Mouse (Mus musculus) frontal cortex, postnatal 10 days (tissue): Measurements from ENCODE around the gene Wrap53.
A peak's percentile ranks its signal among the peaks of the same experiment; 100 is the strongest.
"Not testable (repeated sequence)": the region's sequence is repeated elsewhere in the genome, so short reads cannot be mapped to it uniquely, and the experiment has no call there.

Source experiments
- DNase-seq, 2 experiments: peaks; one replicate each; pipeline ENCODE4 v3.0.0; 2022; ENCODE audit warnings: low spot score in 2 of 2, mixed read lengths in 1 of 2

Wrap53 gene

DNA sequence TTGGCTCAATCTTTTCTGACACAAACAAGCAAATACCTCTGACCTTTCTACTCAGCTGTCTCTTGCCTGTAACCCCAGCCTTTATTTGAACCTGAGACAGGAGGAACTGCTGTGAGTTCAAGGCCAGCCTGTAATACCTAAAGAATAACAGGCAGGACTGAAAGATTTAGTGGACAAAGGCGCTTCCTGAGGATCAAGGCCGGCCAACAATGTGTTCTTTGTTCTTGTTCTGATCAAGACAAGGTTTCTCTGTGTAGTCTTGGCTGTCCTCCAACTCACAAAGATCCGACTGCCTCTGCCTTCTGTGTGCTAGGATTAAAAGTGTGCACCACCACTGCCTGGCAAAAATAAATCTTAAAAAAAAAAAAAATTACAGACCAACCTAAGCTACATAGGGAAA is 15.7 kb downstream of the Wrap53 start:
- no peak for DNase-seq

DNA sequence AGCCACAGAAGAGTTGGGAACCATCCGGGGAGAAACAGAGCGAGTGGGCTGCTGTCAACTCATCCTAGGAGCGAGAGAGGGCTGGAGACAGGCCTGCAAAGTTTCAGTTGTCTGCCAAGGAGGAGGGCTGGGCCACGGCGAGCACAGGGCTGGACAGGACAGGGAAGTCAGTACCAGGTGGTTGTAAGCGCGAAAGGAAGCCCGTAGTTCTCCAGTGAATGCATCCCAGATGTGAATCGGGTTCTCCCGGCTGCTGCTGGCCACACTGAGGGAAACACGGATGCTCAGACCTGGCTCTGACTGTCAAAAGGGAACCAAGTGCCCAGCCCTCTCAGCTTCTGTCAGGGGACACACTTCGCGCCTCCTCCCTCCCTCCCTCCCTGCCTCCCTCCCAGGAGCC is 16.7 kb downstream of the Wrap53 start:
- no peak for DNase-seq

DNA sequence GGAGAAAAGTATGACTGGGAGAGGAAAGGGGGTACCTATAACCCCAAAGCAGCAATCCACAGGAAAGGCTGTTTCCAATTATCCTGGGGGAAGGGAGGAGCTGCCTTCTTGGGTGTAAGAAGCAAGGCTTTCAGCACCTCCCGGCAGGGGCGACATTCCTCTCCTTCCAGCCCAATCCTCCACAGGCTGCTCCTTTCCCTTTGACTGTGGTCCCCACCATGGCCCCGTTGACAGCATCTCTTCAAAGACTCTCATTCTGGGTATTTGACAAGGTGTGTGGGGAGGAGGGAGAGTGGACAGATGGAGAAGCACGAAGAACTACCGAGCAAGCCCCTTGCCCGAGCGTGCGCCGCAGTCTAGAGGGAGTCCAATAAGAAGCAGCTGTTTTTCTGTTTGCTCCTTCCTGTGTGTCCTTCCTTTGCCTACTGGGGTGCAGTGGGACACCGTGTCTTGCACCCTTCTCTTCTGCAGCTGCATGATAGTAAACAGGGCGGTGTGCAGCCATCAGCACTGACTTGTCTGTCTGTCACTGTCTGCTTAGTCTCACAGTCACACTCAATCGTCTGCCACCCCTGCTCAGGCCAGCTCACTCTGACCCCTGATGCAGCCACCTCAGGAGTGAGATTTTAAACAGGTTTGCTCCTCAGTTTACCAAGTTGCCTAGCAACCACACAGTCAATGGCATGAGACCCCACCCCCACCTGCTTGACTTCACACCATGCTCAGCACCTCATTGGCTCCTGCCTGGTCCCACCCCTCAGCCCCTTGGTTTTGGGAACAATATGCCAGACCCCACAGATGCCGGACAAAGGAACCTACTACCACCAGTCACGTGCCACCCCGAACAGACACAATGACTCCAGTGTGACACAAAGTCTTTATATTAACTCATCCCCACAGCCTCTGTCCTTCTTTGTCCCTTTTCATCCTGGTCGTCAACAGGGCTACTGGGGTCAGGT is 18.9 kb downstream of the Wrap53 start:
- DNase-seq, result no peak

DNA sequence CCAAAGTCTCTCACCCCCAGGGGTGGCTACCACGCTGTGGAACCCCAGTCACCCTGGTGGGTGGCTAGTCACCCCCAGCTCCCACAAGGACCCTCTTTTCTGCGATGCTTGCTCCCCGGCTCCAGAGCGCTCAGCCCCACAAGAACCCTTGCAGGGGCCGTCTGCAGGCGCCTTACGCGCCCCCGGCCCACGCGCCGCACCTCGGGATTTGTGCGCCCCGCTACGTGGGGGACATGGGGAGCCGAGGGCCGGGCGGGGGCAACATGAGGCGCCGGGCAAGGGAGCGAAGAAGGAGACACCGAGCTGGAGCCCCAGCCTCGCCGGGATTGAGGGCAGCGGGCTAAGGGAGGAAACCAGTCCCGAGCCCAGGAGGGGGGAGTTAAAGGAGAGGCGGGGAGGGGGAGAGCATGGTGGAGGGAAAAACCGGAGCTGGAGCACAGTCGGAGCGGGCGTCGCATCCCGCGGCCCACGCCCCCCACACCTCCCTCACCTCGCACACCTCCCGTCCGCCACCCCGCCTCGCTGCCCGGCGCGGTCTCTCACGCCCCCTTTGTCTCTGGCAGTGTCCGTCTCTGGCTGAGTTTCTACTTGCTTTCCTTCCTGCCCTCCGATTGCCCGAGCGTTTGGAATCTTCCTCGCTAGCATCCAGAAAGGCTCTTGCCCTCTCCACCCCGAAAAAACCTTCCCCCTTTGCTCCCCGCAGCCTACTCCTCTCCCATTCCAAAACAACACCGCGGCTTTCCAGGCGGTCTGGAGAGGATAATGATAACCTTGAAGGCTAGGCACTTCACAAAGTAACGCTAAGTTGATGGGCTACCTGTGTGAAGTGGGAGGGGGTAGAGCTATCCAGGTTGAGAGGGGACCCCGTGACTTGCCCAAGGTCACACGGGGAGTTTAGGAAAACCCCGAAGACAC is 19.9 kb downstream of the Wrap53 start, which contains the start of gene Efnb3:
Gene Efnb3 (minus strand): TSS at position 355 of the 915 bp plus-strand sequence.
- no peak for DNase-seq

DNA sequence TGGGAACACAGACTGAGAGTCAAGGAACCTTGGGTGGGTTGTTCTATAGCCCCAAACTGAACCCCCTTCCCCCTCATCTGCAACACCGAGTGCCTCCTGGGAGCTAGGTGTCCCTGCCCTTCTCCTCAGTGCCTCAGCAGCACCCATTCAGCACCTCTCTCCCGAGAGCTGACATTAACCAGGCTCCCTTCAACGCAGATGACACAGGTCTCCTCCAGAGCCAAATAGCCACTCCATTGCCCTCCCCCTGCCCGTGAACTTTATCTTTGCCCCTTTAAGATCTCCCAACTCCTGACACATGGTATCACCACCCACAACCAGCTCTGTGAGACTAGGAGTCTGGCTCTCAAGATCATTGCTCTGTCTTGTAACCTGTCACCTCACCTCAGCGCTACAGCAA is 20.9 kb downstream of the Wrap53 start:
- no peak for DNase-seq

DNA sequence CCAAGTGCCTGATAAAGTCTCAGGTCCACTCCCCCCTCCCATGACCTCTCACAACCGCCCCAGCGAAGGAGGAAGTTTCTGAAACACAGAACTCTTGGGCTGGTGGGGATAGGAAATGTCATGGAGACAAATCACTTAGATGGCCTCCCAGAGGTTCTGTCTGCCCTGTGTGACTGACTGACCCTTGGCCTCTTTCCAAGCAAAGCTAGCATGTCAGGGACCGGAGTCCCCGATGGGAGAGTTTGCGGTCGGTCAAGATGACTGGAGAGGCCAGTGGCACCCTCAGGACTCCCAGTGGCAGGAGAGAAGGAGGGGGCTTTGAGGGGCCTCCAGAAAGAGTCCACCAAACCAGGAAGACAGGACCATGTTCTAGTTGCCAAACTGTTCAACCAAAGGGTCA is 21.3 kb downstream of the Wrap53 start:
- no peak for DNase-seq

DNA sequence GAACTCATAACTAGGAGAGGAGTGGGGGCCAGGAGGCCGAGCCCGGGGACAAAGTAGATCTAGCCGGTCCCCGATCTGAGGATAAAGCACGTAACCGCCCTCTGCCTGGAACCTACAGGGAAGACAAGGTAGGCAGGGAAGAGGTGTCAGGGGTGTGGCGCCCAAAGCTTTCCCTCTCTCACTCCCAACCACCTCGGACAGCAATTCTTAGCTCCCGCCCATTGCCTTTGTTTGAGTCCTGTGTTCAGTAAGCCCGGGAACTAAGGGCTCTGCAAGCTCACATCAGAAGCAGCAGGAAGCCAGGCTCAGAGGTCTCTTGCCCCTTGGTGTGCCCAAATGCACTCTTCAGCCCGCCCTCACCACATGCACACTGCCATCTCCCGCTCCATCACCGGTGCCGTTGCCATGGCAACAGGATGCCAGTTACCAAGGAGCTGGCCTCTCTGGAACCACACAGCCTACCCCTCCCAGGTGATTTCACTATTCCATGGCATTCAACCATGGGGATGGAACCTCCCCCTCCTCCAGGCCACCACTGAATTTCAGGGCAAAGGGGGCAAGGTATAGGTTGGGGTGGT is 22.6 kb downstream of the Wrap53 start:
- DNase-seq, result no peak

DNA sequence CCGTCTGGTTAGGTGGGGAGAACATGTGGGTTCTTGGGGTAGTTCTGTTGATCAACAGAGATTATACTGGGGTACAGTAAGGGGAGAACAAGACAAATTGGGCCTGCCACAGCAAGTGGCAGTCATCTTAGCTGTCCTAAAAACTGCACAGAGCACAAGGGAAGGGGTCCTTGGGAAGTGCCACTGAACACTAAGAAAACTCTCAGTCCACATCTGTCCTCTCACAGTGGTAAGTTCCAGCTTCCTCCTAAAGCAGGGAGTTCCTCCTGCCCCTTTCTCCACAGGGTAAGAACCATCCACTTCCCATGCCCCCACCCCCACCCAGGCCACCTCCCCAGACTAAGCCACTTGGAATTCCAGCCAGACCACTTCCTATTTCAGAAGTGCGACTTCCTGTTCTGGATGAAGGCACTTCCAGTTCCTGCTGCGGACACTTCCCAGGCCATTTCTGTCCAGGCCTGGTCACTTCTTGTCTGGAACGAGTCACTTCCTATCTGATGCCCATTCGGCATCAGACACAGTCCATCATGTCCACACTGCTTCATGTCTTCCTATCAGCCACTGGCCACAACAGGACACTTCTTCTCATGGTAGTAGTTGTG is 25.4 kb downstream of the Wrap53 start:
- no peak for DNase-seq

DNA sequence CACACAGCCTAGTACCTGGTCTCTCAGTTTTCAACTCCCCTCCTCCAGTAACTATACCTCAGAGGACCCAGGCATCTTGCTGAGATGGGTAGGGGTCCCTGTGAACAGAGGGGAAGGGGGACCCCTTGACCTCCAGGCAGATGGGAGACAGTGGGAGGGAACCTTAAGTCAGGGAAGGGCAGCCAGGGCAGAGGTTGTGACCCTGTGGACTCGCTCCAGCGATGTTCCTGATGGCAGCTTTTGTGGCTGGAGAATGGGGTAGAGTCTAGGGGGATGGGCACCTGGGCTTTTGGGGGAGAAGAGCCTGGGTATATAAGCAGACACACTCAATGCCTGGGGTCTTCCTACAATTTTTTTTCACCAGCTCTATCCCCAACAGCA is 26.7 kb downstream of the Wrap53 start:
- no peak for DNase-seq

DNA sequence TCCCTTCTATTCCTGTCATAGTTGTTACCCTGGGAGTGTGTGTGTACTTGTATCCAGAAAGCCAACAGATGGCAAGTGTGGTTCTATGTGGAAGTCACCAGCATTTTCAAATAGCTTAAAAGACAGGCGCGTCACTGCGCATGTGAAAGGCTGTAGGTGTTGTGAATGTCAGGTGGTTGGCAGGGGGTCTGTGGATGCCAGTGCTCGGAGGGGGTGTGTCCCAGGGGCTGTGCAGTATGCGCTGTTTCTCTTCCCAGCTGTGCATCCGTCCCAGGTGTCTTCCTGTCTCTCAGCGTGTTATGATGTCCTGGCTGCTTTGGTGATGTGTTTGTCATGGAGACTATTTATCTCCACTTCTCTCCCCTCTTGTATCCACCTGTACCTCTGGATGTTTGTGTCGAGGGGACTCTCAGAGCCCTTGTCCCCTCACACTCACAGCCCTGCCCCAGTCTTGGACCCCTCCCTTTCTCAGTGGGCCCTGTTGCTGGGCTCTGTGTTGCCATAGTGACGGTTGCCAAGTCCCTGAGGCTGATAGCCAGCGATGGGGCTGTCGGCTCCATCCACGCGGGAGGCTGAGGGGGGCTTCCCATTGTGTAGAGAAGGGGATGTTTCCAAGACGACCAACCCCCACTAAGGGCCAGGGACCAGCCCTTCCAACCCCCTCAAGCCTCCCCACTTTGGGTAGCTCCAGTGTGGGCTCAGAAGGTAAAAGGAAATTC is 27.3 kb downstream of the Wrap53 start:
- peak; percentile 67 to 70 for DNase-seq

DNA sequence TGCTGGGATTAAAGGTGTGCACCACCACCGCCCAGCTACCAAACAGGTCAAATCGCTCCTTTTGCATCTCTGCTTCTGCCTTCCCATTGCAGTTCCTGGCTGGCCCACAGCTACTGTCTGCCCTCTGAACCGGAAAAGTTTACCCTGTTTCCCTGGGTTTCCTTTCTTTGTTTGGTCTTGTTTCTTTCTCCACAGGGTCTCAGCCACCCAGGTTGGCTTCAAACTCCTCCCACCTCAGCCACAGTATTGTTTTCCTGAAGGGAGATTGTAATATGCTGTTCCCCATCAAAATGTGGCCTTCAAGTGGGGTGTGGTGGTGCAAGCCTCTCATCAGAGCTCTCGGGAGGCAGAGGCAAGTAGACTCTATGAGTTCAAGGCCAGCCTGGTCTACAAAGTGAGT is 28.7 kb downstream of the Wrap53 start:
- no peak for DNase-seq

DNA sequence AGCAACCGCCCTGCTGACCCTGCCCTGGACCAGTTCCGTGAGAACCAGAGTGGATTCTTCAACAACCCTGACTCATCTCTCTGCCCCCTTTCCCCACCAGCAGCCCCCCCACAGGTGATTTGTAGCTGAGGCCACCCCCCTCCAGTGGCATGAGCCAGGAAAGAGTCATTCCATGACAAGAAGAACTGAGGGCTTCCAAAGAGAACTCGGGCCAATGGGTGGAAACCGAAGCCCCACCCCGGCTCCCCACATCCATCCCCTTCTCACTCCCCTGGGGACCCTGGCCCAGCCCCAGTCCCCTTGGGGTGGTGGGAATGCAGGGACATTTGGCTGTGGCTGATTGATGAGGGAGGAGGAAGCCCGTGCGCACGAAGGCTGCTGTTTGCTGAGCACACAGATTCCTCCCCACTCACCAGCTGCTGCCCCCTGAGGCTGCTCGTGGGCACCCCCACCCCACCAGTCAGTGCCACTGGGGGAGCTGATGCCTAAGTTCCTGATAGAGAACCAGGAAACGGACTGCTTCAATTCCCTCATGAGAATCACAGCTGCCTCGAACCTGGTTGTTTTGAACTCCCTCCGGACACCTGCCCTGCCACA is 30.9 kb downstream of the Wrap53 start, which contains the start of gene Dnah2:
Gene Dnah2 (minus strand): TSS at position 51 of the 597 bp plus-strand sequence.
- DNase-seq, result no peak

DNA sequence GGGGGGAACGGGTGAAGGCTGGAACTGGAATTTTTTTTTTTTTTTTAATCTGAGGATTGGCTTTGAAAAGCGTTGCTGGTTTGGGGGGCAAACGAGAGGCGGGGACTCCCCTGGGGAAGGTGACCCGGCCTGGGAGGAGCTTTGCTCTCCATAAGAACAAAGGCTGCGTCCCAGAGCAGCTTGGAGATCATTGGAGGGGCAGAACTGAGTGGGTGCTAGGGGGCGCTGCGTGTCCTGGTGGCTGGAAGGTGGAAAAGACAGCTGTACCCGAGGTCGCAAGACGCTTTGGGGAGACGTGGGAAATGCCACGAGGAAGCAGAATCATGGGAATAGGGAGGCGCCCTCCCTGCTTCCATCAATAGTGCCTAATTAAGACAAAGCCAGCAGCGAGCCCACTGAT is 33.0 kb downstream of the Wrap53 start:
- peak in 1 of 2 experiments; percentile 50 for DNase-seq

DNA sequence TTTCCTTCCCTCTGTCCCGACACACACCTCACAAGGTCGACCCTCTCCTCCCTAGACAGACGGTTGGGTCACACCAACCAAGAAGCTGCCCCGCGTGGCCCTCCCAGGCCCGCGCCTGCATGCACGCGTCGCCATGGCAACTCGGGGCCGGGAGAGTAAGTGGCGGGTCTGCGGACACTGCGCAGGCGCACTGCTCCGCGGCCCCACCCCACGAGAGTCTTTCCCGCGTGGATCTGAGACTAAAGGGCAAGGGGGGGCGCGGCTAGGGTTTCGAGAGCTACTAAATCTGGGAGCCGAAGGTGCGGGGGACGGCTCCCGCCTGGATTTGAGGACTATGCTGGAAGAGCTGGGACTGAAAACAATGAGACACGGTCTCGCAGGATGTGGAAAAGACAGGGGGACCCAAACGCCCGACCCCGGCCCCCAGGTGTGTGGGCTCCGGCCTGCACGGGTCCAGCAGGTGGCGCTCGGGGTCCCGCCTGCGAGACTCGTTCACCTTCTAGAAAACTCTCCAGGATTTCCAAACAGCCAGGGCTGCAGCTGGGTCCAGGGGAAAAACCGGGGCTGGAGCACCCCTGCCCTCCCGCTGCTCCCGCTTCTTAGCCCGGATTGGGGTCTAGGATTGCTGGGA is 33.5 kb downstream of the Wrap53 start:
- peak; percentile 83 to 86 for DNase-seq

DNA sequence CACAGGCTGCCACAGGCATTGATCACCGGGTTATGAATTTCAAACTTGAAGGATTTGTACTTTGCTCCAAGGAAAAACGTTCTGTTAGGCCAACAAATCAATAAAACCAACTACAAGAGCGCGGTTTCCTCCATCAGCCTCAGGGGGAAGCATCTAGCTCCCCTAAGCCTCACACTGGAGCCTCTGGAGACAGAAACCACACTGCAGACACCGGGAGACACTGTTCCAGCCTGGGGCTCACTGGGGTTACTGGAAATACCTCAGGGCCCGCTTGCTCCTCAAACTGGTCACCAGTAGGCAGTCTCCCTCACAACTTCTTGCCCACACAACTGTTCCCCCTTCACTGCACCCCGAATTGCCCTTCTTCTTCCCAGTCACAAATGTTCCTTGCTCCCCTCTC is 34.1 kb downstream of the Wrap53 start:
- DNase-seq, result no peak

DNA sequence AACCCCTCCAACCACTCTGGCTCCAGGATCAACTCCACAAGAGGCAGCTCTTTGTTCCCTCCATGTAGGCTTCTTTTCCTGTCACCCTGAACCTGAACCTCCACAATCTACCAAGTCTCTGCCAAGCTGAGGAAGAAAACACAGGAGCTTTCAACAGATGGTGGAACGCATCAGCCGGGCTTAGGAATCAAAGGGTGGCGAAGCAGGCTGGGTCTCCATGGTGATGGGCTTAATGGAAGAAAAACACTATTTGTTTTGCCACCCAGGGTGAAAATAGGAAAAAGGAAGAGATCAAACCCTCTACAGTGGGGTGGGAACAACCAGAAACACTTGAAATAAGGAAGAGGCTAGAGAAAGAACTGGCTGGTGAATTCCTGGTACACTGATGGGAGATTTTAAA is 36.5 kb downstream of the Wrap53 start:
- no peak for DNase-seq

DNA sequence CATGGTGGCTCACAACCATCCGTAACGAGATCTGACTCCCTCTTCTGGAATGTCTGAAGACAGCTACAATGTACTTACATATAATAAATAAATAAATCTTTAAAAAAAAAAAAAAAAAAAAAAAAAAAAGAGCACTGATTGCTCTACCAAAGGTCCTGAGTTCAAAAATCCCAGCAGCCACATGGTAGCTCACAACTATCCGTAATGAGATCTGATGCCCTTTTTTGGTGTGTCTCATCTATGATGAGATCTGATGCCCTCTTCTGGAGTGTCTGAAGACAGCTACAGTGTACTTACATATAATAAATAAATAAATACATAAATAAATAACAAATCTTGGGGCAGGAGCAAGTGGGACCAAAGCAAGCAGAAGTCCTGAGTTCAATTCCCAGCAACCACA is 38.3 kb downstream of the Wrap53 start:
- not testable (repeated sequence) for DNase-seq

DNA sequence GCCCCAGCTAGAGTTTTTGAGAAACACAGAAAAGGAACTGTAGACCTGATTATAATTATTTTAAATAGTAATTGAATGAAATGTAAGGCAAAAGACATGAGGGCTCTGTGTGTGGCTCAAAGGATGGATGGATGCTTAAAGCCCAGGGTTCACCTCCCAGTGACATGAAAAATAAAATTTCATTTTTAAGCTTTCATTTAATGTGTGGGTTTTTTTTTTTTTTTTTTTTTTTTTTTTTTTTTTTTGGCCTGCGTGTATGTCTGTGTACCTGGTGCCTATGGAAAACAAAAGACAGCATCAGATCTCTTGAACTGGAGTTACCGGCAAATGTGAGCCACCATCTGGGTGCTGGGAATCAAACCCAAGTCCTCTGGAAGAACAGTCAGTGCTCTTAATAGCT is 39.4 kb downstream of the Wrap53 start:
- no peak for DNase-seq

DNA sequence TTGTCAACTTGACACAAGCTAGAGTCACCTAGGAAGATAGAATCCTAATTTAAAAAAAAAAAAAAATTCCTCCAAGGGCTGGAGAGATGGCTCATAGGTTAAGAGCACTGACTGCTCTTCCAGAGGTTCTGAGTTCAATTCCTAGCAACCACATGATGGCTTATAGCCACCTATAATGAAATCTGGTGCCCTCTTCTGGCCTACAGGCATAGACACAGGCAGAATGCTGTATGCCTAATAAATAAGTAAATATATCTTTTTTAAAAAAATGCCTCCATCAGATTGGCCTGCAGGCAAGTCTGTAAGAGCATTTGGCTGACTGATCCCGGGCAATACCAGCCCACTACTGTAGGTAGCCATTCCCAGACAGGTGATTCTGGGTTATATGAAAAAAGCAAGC is 45.1 kb downstream of the Wrap53 start:
- DNase-seq, result no peak
